Mouse (Mus musculus): ENCODE data around the gene Rac1.

DNA sequence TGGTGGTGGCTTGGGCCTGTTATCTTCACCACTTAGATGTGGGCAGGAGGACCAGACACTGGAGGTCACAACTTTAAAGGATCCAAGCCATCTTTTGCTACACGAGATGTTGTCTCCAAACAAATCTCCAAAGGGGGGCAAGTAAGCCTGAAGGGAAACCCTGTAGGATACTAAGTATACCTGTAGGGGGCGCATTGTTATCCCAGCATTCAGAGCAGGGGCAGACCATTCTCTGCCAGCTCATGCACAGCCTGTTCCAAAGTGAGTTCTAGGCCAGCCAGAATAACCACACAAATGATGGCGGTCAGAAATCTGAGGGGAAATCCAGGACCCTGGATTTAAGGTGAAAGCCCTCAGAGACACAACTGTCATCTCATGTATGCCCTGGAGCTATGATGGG lies 23.4 kb downstream of the Rac1 start:
- TF ChIP-seq CTCF (IDR thresholded peaks at IDR 0.05) (peak; percentile 76), EP300 (IDR thresholded peaks at IDR 0.05; ENCODE audit: insufficient read depth, low read depth, low read length) (no peak), POLR2A (IDR thresholded peaks at IDR 0.05; ENCODE audit: insufficient read depth, low read depth, low read length) (no peak)

Data from heart, adult 2 months (tissue).